Mouse (Mus musculus): ENCODE data around the gene Akt1s1.
"Not testable (repeated sequence)": the region's sequence is repeated elsewhere in the genome, so short reads cannot be mapped to it uniquely, and the experiment has no call there.

The Akt1s1 gene

GRCm38 (mm10) chr7:44867802-44868201 is 19.0 kb downstream of the Akt1s1 start:
- in situ Hi-C loops (cut with MboI, MseI) = no loop called here

DNA sequence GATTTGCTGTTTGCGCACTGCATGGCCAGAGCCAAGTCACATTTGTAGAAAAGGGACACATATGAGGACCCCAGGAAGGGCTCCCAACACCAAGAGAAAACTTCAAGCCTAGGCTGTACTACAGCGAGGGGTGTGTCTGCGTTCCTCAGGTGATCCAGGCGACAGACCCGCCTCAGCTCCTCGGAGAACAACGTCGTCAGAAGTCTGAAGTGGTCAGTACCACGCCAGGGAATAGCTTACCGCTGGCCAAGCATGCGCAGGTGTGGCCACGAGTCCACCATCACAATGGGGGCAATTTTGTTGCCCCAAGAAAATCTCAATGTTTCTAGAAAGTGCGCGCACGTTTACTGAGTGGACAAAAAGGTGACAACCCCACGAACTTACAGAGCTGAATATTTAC is 19.7 kb downstream of the Akt1s1 start:
- in situ Hi-C loops (cut with MboI, MseI) = no loop called here

- in situ Hi-C loops (cut with MboI, MseI) = no loop called here
Observed at GRCm38 (mm10) chr7:44868919-44869696, 20.3 kb downstream of the Akt1s1 start.

DNA sequence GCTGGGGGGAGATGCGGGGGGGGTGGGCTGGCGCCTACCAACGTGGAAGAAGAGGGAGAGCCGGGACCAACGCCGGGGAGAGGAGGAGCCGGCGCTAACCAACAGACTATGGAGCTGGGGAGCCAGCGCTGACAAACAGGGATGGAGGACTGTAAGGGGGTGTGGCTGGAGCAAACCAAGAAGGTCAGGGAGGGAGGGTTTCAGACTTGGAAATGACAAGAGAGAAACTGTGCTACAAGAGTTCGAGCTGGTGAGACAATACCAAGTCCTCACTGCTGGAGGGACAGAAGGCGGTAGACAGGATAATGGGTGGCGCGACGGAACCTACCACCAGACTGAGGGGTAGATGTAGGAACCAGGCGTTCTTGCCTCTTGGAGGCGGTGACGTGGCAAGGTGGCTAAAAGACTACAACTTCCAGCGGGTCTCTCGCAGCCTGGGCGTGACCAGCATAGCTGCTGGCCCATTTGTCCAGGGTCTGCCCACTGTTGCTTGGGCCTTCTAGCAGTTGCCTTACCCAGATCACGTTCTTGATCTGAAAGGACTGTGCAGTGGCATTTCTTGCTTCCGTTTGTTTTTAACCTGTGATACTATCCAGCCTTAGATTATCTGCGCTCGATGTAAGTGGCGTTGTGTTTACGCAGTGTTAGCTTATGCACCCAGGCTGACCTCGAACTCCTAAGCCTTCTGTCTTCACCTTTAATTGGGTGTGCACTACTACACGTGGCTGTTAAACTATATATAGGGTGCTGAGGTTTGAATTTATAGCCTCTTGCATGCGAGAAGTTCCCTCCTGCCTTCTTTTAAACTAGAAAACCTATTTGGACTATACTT is 21.1 kb downstream of the Akt1s1 start, which contains the start of gene Ptov1:
Ptov1 (minus strand) TSS at position 92 of the 832 bp plus-strand sequence.
- in situ Hi-C loops (cut with MboI, MseI) = no loop called here

GRCm38 (mm10) chr7:44870614-44871013 is 21.8 kb downstream of the Akt1s1 start:
- in situ Hi-C loops (cut with MboI, MseI) = no loop called here

DNA sequence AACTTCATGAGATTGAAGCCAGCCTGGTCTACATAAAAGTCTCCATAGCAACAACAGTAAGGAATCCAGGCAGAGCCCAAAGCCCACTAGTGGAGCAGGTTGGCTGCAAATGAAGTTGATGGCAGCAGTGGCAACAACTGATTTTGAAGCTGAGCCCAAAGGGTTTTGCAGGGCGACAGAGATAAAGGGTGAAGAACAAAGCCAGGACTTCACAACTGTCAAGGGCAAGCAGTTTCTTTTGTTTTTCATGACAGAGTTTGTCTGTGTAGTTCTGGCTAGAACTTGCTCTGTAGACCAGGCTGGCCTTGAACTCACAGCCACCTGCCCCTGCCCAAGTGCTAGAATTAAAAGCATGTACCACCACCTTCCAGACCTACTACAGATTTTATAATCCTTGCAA is 22.4 kb downstream of the Akt1s1 start:
- in situ Hi-C loops (cut with MboI, MseI) = no loop called here

- in situ Hi-C loops (cut with MboI, MseI) = not testable (repeated sequence)
Observed at GRCm38 (mm10) chr7:44871774-44872173, 23.0 kb downstream of the Akt1s1 start.

DNA sequence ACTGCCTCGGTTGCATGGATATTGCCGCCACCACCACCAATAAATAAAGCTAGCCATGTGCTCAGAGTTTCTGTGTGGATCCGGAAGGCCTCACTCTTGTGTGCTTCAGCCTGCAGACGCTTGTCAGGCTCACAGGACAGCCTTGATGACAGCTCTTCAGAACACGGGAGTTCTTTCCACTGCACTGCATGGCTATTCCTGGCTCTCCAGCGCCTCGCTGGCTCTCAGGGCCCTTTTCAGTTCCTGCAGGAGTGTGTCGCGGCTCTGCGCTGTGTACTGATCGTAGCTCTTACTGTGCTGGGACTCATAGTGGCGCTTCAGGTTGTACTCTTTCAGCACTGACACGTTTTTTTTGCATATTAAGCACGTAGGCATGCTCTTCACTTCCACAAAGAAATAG is 29.0 kb downstream of the Akt1s1 start:
- in situ Hi-C loops (cut with MboI, MseI) = no loop called here

DNA sequence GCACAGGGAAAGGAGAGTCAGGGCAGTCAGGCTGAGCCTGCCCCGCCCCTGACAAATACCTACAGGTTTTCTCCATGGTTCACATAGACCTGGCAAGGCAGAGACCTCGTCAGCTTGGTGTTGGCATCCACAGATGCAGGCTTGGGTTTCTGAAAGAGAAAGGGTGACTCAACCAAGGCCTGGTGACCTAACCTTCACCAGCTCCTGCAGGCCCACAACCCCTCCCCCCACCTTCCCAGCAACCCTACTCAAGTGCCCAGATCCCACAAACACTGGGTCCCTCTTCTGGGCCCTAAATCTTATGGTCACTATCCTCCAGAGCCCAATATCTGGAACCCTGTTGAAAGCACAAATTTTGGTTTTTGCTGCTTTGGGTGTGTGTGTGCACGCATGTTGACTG is 34.2 kb downstream of the Akt1s1 start:
- in situ Hi-C loops (cut with MboI, MseI) = no loop called here

DNA sequence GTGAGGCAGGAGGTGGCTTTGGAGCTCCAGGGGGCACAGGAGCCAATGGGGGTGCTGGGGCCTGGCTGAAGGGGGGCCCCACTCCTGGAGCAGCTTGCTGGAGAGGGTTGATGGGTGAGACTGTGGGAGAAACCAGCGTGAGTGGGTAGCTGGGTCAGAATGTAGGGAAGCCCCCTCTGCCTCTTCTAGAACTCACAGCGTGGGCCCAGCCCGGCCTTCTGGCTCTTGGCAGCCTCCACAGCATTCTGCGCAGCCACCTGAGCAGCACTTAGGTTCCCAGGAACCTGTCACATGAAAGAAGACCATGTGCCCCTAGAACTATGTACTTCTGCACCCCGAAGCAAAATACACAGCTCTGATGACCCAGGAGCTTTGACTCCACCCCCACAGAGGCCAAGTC is 35.8 kb downstream of the Akt1s1 start:
- in situ Hi-C loops (cut with MboI, MseI) = no loop called here

DNA sequence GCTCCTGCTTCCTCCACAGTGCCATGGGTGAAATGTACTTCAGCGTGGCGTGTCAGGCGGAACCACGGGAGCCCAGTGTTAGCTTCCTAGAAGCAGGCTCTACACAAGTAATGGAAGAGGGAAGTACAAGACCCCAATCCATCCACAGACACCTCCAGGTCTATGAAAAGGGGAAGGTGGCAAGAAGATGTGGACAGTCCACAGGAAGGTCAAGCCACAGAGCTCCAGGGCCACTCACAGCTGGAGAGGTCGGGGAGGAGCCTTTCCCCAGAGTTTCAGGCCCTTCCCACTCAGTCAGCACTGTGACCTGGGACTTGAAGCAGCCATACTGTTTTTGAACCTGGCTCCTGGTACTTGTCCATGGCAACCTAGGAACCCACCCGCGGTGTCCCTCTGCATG is 38.2 kb downstream of the Akt1s1 start:
- in situ Hi-C loops (cut with MboI, MseI) = no loop called here

DNA sequence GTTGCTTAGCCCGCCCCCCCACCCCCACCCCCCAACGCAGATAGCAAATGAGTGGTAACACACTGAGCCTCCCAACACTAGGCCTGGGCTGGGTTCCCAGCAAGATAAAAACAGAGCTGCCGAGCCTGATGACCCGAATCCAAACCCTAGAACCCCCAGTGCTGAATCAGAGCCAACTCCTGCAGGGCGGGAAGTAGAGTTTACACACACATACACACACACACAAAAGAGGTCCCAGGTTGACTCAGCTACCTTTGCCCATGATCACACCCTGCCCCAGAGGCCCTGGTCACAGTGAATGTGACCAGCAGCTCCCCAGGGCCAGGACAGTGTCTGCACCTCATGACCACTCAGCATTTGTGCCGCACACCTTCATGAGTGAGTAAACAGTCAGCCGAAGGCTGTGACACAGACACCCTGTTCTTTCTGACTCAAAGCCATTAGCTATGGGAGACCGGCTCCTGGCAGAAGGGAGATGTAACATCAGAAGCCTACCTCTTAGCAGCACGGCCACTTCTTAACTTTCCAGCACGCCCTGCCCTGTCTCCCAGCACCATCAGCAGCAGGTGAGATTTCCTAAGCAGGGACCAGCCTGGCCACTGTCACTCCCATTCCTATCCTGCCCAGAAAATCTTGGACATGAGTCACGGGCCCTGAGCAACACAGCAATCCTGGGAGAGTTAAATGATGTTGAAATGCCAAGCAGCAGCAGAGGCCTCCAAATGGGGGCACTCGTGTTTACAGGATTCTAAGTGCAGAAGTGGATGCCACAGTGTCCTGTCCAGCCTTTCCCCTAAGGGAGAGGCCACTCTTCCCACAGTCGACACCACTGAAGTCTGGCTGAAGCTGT is 39.7 kb downstream of the Akt1s1 start:
- in situ Hi-C loops (cut with MboI, MseI) = no loop called here

GRCm38 (mm10) chr7:44890180-44890579 is 41.4 kb downstream of the Akt1s1 start:
- in situ Hi-C loops (cut with MboI, MseI) = no loop called here

GRCm38 (mm10) chr7:44890737-44891136 is 41.9 kb downstream of the Akt1s1 start:
- in situ Hi-C loops (cut with MboI, MseI) = no loop called here

GRCm38 (mm10) chr7:44891611-44892010 is 42.8 kb downstream of the Akt1s1 start:
- in situ Hi-C loops (cut with MboI, MseI) = no loop called here

DNA sequence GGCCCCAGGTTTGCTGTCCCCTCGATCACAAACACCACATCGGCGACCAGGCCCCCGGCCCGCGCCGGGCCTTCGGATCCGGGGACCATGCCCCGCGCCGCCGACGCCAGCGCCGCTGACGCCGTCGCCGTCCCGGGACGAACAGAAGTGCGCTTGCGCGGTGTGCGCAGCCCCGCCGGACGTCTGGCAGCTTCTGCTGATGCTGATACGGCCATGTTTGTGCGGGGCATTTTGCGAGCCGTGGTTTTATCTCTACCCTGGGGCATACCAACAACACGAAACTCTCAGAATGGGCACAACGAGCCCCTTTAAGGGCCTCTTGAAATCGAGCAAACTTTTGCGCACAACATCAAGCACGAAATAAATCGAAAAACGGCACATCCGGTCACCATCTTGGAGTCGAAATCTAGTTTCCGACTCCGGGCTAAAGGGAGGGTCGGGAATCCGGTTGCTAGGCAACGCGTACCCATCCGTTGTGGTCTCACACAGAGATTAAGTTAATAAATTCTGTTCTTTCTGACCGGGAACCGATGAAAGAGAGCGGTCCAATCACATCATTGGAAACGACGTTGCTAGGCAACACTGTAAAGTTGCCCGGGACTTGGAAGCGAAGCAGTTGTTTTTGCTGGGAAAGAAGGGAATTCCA is 43.6 kb downstream of the Akt1s1 start, which contains the start of gene Med25:
Med25 (minus strand) TSS at position 437 of the 646 bp plus-strand sequence.
- in situ Hi-C loops (cut with MboI, MseI) = no loop called here

DNA sequence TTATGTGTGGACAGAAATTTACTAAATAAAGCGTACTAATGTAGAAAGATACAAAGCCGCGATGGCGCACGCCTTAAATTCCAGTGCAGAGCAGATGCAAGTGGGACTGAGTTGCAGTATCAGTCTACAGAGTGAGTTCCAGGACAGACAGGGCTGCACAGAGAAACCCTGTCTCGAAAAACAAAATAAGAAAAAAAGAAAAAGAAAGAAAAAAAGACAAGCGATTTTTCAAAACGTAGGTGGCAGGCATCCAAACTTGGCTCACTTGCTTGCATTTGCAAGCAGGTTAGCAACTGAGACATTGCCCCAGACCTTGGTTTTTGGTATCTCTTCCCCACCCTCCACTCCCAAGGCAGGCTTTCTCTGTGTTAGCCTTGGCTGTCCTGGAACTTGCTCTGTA is 44.4 kb downstream of the Akt1s1 start:
- in situ Hi-C loops (cut with MboI, MseI) = no loop called here

GRCm38 (mm10) chr7:44894175-44894574 is 45.4 kb downstream of the Akt1s1 start:
- in situ Hi-C loops (cut with MboI, MseI) = no loop called here

- in situ Hi-C loops (cut with MboI, MseI) = no loop called here
Observed at GRCm38 (mm10) chr7:44895206-44895592, 46.4 kb downstream of the Akt1s1 start.

DNA sequence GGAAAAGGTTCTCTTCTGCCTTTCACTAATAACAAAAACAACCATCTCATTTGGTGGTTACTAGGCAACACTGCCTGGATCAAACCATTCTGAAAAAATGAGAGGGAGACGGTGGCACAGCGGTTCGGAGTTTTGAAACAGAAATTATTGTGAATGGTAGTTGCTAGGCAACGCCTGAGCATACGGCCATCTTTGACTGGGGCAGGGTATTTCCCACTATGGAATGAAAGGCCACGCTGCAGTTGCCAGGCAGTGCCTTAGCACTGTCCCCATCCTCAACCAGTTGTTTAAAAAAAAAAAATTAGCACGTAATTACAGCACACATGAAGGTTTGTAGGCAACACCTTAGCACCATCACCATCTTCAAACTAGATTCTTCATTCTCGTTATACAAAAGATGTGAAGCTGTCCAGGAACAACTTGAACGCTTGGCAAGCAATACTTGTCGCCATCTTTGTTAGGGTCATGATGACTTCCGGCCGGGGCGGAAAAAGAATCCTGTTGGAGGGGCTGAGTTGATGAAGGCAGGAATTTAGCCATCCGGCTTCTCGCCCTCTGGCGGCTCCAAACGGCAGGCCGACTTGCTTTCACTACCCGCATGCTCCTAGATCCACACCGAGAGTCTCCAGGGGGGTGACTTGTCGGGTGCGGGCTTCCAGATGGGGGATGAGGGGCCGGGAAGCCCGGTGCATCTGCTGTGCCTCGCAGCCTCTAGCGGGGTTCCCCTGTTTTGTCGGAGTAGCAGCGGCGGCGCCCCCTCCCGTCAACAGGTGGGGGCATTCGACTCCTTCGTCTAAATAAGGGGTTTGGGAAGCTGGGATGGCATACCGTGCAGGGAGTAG is 47.0 kb downstream of the Akt1s1 start, which contains the start of gene Fuz:
Fuz (plus strand) TSS at position 487 of the 842 bp plus-strand sequence.
- in situ Hi-C loops (cut with MboI, MseI) = no loop called here
